Mouse (Mus musculus) ovary, postnatal 14 days (tissue): ENCODE measurements at regions not wholly inside any gene's neighbourhood (a gene's known extent, or its start where the extent isn't known, plus 50 kb on each side); places are given as distances from the start of the nearest gene placed in this dataset.
A peak's percentile ranks its signal among the peaks of the same experiment; 100 is the strongest.
"Not testable (repeated sequence)": the region's sequence is repeated elsewhere in the genome, so short reads cannot be mapped to it uniquely, and the experiment has no call there.

Experiments
- DNase-seq: peaks from one replicate; pipeline ENCODE4 v3.0.0; 2022; ENCODE audit warnings: low spot score

- DNase-seq: no peak
These were observed 502.5 kb downstream of the Hdgfl1 start for GRCm38 (mm10) chr13:26267501-26267900.

GRCm38 (mm10) chr13:26235941-26236340, 534.0 kb downstream of the Hdgfl1 start:
- DNase-seq: no peak

GRCm38 (mm10) chr13:26234703-26235102, 535.3 kb downstream of the Hdgfl1 start:
- no peak for DNase-seq

- no peak for DNase-seq
These were observed 552.7 kb downstream of the Hdgfl1 start for GRCm38 (mm10) chr13:26217299-26217698.

- no peak for DNase-seq
These were observed 553.4 kb downstream of the Hdgfl1 start for GRCm38 (mm10) chr13:26216579-26216978.

- no peak for DNase-seq
These were observed 564.3 kb downstream of the Hdgfl1 start for GRCm38 (mm10) chr13:26205532-26206105.

GRCm38 (mm10) chr13:26194646-26195045, 575.3 kb downstream of the Hdgfl1 start:
- no peak for DNase-seq

GRCm38 (mm10) chr13:26183879-26184278, 586.1 kb downstream of the Hdgfl1 start:
- no peak for DNase-seq

GRCm38 (mm10) chr13:26171891-26172482, 598.0 kb downstream of the Hdgfl1 start:
- DNase-seq: no peak

- no peak for DNase-seq
These were observed 600.3 kb downstream of the Hdgfl1 start for GRCm38 (mm10) chr13:26169641-26170040.

- DNase-seq: no peak
These were observed 611.3 kb downstream of the Hdgfl1 start for GRCm38 (mm10) chr13:26158703-26159102.

- DNase-seq: peak; percentile 18
These were observed 615.1 kb downstream of the Hdgfl1 start for GRCm38 (mm10) chr13:26154701-26155471.

- no peak for DNase-seq
These were observed 615.7 kb downstream of the Hdgfl1 start for GRCm38 (mm10) chr13:26154251-26154650.

GRCm38 (mm10) chr13:26153093-26153492, 616.9 kb downstream of the Hdgfl1 start:
- DNase-seq: no peak

GRCm38 (mm10) chr13:26150426-26150825, 619.5 kb downstream of the Hdgfl1 start:
- no peak for DNase-seq

- no peak for DNase-seq
These were observed 627.2 kb downstream of the Hdgfl1 start for GRCm38 (mm10) chr13:26142811-26143210.

- DNase-seq: no peak
These were observed 650.6 kb downstream of the Hdgfl1 start for GRCm38 (mm10) chr13:26119363-26119762.

- DNase-seq: no peak
These were observed 655.8 kb downstream of the Hdgfl1 start for GRCm38 (mm10) chr13:26114136-26114535.

- not testable (repeated sequence) for DNase-seq
These were observed 656.2 kb downstream of the Hdgfl1 start for GRCm38 (mm10) chr13:26113723-26114122.

GRCm38 (mm10) chr13:26112579-26112978, 657.4 kb downstream of the Hdgfl1 start:
- no peak for DNase-seq

- no peak for DNase-seq
These were observed 661.0 kb downstream of the Hdgfl1 start for GRCm38 (mm10) chr13:26109013-26109412.

GRCm38 (mm10) chr13:26088727-26089126, 681.2 kb downstream of the Hdgfl1 start:
- no peak for DNase-seq

GRCm38 (mm10) chr13:26080814-26081213, 689.2 kb downstream of the Hdgfl1 start:
- no peak for DNase-seq
